8 mouse cellular contexts compared by ENCODE assay signal in genomic region chr8:84187065-84187755, GRCm38 (mm10). TPM values are rescaled to one million over a fixed set of nuclear protein-coding genes. Genes with fewer than 3 reads are reported as not detected.
DNase-seq lines count a peak whose midpoint lies in the region; ATAC-seq and TF ChIP-seq lines count a peak whose summit lies in the region.

No protein-coding gene starts in this region.

- peak overlapping the region; percentile 59 for H3K4me2 ChIP-seq in hindbrain, embryonic 14.5 days (replicated peaks)
- H3K4me2 ChIP-seq in liver, embryonic 11.5 days = peak overlapping the region; percentile 95
- peak overlapping the region; percentile 44 for H3K4me2 ChIP-seq in midbrain, postnatal 0 days (ENCODE audit: low read depth, low read length, poor library complexity, severe bottlenecking)

- H3K9ac ChIP-seq in hindbrain, embryonic 14.5 days = peak overlapping the region; percentile 32; the same call in 1 of the 2 replicates
- H3K9ac ChIP-seq in liver, embryonic 11.5 days (ENCODE audit: low read depth, low read length) = peak overlapping the region; percentile 60
- no peak overlapping the region; the same call in 1 of the 2 replicates for H3K9ac ChIP-seq in midbrain, postnatal 0 days (replicated peaks; ENCODE audit: low read length, poor library complexity, severe bottlenecking)

- no peak for ATAC-seq in hindbrain, embryonic 14.5 days (ENCODE audit: low FRiP score)
- peak; percentile 59 for ATAC-seq in liver, embryonic 11.5 days (replicated peaks; ENCODE audit: low FRiP score)
- no peak for ATAC-seq in midbrain, postnatal 0 days (ENCODE audit: low FRiP score)

- WGBS in forebrain, embryonic 10.5 days = 4% methylated on average over 21 of the region's 21 CpGs
- WGBS in hindbrain, embryonic 14.5 days = 5% methylated on average over 21 of the region's 21 CpGs
- 3% methylated on average over 21 of the region's 21 CpGs for WGBS in liver, embryonic 11.5 days
- WGBS in midbrain, postnatal 0 days = 4% methylated on average over 21 of the region's 21 CpGs

- peak overlapping the region; percentile 50 for H3K4me3 ChIP-seq in forebrain, embryonic 10.5 days
- H3K4me3 ChIP-seq in hindbrain, embryonic 14.5 days (replicated peaks; ENCODE audit: low read length) = peak overlapping the region; percentile 22; the same call in 1 of the 2 replicates
- H3K4me3 ChIP-seq in liver, embryonic 11.5 days (ENCODE audit: low read depth, low read length) = peak overlapping the region; percentile 53
- H3K4me3 ChIP-seq in midbrain, postnatal 0 days (ENCODE audit: low read depth, low read length) = peak overlapping the region; percentile 15; the same call in 1 of the 2 replicates

- H3K36me3 ChIP-seq in forebrain, embryonic 10.5 days (replicated peaks) = no peaks in the 10 kb centered on the region
- no peaks in the 10 kb centered on the region for H3K36me3 ChIP-seq in hindbrain, embryonic 14.5 days (replicated peaks; ENCODE audit: control insufficient read depth, insufficient read depth)
- H3K36me3 ChIP-seq in liver, embryonic 11.5 days (ENCODE audit: control insufficient read depth, insufficient read depth, low read length) = no peaks in the 10 kb centered on the region
- H3K36me3 ChIP-seq in midbrain, postnatal 0 days (ENCODE audit: insufficient read depth, low read length) = no peaks in the 10 kb centered on the region

- TF ChIP-seq CTCF in midbrain, postnatal 0 days (IDR thresholded peaks at IDR 0.05) = peak; percentile 73

- peak overlapping the region; percentile 51; the same call in 1 of the 2 replicates for H3K27ac ChIP-seq in forebrain, embryonic 10.5 days
- H3K27ac ChIP-seq in hindbrain, embryonic 14.5 days = no peak overlapping the region
- H3K27ac ChIP-seq in liver, embryonic 11.5 days (ENCODE audit: low read depth, low read length) = peak overlapping the region; percentile 32; the same call in 1 of the 2 replicates
- H3K27ac ChIP-seq in midbrain, postnatal 0 days (ENCODE audit: low read depth, low read length) = no peak overlapping the region

- intact Hi-C loops in heart, postnatal 25 days (cut with DNase I) = loop anchor here (1.0 to 10.0 kb wide), 5 partner anchors 22 to 170 kb away; partner anchors contain the start of genes Mri1 and Zswim4

- peaks cover 44% of the 10 kb centered on the region for H3K27me3 ChIP-seq in forebrain, embryonic 10.5 days (ENCODE audit: poor library complexity, severe bottlenecking)
- H3K27me3 ChIP-seq in hindbrain, embryonic 14.5 days (ENCODE audit: control insufficient read depth, insufficient read depth, low read length) = no peaks in the 10 kb centered on the region
- H3K27me3 ChIP-seq in liver, embryonic 11.5 days (replicated peaks; ENCODE audit: control insufficient read depth, insufficient read depth, low read length) = peaks cover 25% of the 10 kb centered on the region
- peaks cover 3% of the 10 kb centered on the region; the same call in 1 of the 2 replicates for H3K27me3 ChIP-seq in midbrain, postnatal 0 days (ENCODE audit: insufficient read depth, low read length)

- H3K4me1 ChIP-seq in forebrain, embryonic 10.5 days = peaks cover 50% of the 10 kb centered on the region
- H3K4me1 ChIP-seq in hindbrain, embryonic 14.5 days (replicated peaks; ENCODE audit: control insufficient read depth, insufficient read depth, low read length) = peaks cover 17% of the 10 kb centered on the region
- H3K4me1 ChIP-seq in liver, embryonic 11.5 days (replicated peaks; ENCODE audit: control insufficient read depth, insufficient read depth, low read length) = peaks cover 17% of the 10 kb centered on the region
- peaks cover 8% of the 10 kb centered on the region; the same call in 1 of the 2 replicates for H3K4me1 ChIP-seq in midbrain, postnatal 0 days (ENCODE audit: insufficient read depth, low read length)

- DNase-seq in heart, adult 11 months = peak; percentile 96
- no peak for DNase-seq in heart, postnatal 25 days (ENCODE audit: low spot score)
- peak; percentile 77 for DNase-seq in brain, adult 2 months (ENCODE audit: low read depth, low spot score)
- peak; percentile 76 for DNase-seq in forebrain, embryonic 10.5 days (ENCODE audit: extremely low spot score, low spot score)
- peak; percentile 47 for DNase-seq in hindbrain, embryonic 14.5 days (ENCODE audit: low spot score)
- peak; percentile 76 for DNase-seq in liver, embryonic 11.5 days (ENCODE audit: low spot score)
- peak; percentile 33 for DNase-seq in midbrain, postnatal 0 days (ENCODE audit: low spot score)
- DNase-seq in thymus, postnatal 0 days (ENCODE audit: low spot score) = peak; percentile 89

- no peaks in the 10 kb centered on the region for H3K9me3 ChIP-seq in forebrain, embryonic 10.5 days
- H3K9me3 ChIP-seq in hindbrain, embryonic 14.5 days (ENCODE audit: control insufficient read depth, low read length) = no peaks in the 10 kb centered on the region
- H3K9me3 ChIP-seq in liver, embryonic 11.5 days (ENCODE audit: control insufficient read depth, low read length) = no peaks in the 10 kb centered on the region
- no peaks in the 10 kb centered on the region for H3K9me3 ChIP-seq in midbrain, postnatal 0 days (ENCODE audit: low read length)

RNA-seq across cellular contexts. Expression of gene Nanos3, which starts 2.2 kb away (rescaled TPM):
- total RNA-seq in heart, postnatal 25 days (2021) = 1 to 10 TPM in 1 of 2 experiments, under 1 TPM in 1; 0.73 to 1.4 TPM
- 2.6 and 3.7 TPM in 2 replicates for polyA plus RNA-seq in forebrain, embryonic 10.5 days (2016; fragmentation: Nextera tagmentation; extraction: Ambion mirVana)
- 7.8 and 10.4 TPM in 2 replicates for polyA plus RNA-seq in hindbrain, embryonic 14.5 days (2014; fragmentation: Nextera tagmentation; extraction: Ambion mirVana)
- polyA plus RNA-seq in liver, embryonic 11.5 days (2014; fragmentation: Nextera tagmentation; extraction: Ambion mirVana) = 1.2 and 1.8 TPM in 2 replicates
- 0.27 and 4.6 TPM in 2 replicates for total RNA-seq in midbrain, postnatal 0 days (2014; rRNA removed)
- 14.0 and 15.3 TPM in 2 replicates for polyA plus RNA-seq in midbrain, postnatal 0 days (2015; fragmentation: Nextera tagmentation; extraction: Ambion mirVana)
- 5.3 and 6.2 TPM in 2 replicates for polyA plus RNA-seq in thymus, postnatal 0 days (2015; fragmentation: Nextera tagmentation; extraction: Ambion mirVana)

RNA-seq across cellular contexts. Expression of gene 4930432K21Rik, which starts 39.4 kb away (rescaled TPM):
- under 1 TPM; 0.10 to 0.28 TPM for total RNA-seq in heart, postnatal 25 days (2021)
- 1.9 and 2.4 TPM in 2 replicates for polyA plus RNA-seq in forebrain, embryonic 10.5 days (2016; fragmentation: Nextera tagmentation; extraction: Ambion mirVana)
- 1.4 TPM in 2 replicates for polyA plus RNA-seq in hindbrain, embryonic 14.5 days (2014; fragmentation: Nextera tagmentation; extraction: Ambion mirVana)
- 0.36 and 0.47 TPM in 2 replicates for polyA plus RNA-seq in liver, embryonic 11.5 days (2014; fragmentation: Nextera tagmentation; extraction: Ambion mirVana)
- total RNA-seq in midbrain, postnatal 0 days (2014; rRNA removed) = 5.6 and 5.7 TPM in 2 replicates
- polyA plus RNA-seq in midbrain, postnatal 0 days (2015; fragmentation: Nextera tagmentation; extraction: Ambion mirVana) = 2.2 and 2.4 TPM in 2 replicates
- 1.3 and 1.4 TPM in 2 replicates for polyA plus RNA-seq in thymus, postnatal 0 days (2015; fragmentation: Nextera tagmentation; extraction: Ambion mirVana)

RNA-seq across cellular contexts. Expression of gene Cc2d1a, which starts 39.5 kb away (rescaled TPM):
- 10 to 100 TPM; 10.3 to 11.8 TPM for total RNA-seq in heart, postnatal 25 days (2021)
- 17.3 and 20.8 TPM in 2 replicates for polyA plus RNA-seq in forebrain, embryonic 10.5 days (2016; fragmentation: Nextera tagmentation; extraction: Ambion mirVana)
- 30.4 and 33.3 TPM in 2 replicates for polyA plus RNA-seq in hindbrain, embryonic 14.5 days (2014; fragmentation: Nextera tagmentation; extraction: Ambion mirVana)
- 13.7 and 14.1 TPM in 2 replicates for polyA plus RNA-seq in liver, embryonic 11.5 days (2014; fragmentation: Nextera tagmentation; extraction: Ambion mirVana)
- total RNA-seq in midbrain, postnatal 0 days (2014; rRNA removed) = 86.1 and 101 TPM in 2 replicates
- 65.9 and 70.7 TPM in 2 replicates for polyA plus RNA-seq in midbrain, postnatal 0 days (2015; fragmentation: Nextera tagmentation; extraction: Ambion mirVana)
- 18.9 and 20.1 TPM in 2 replicates for polyA plus RNA-seq in thymus, postnatal 0 days (2015; fragmentation: Nextera tagmentation; extraction: Ambion mirVana)

RNA-seq across cellular contexts. Expression of gene Zswim4, which starts 49.6 kb away (rescaled TPM):
- total RNA-seq in heart, postnatal 25 days (2021) = 1 to 10 TPM; 8.2 to 8.8 TPM
- polyA plus RNA-seq in forebrain, embryonic 10.5 days (2016; fragmentation: Nextera tagmentation; extraction: Ambion mirVana) = 28.6 and 31.4 TPM in 2 replicates
- 20.0 and 20.6 TPM in 2 replicates for polyA plus RNA-seq in hindbrain, embryonic 14.5 days (2014; fragmentation: Nextera tagmentation; extraction: Ambion mirVana)
- 7.9 and 9.1 TPM in 2 replicates for polyA plus RNA-seq in liver, embryonic 11.5 days (2014; fragmentation: Nextera tagmentation; extraction: Ambion mirVana)
- total RNA-seq in midbrain, postnatal 0 days (2014; rRNA removed) = 37.7 and 41.8 TPM in 2 replicates
- 11.8 and 11.9 TPM in 2 replicates for polyA plus RNA-seq in midbrain, postnatal 0 days (2015; fragmentation: Nextera tagmentation; extraction: Ambion mirVana)
- 12.7 and 13.2 TPM in 2 replicates for polyA plus RNA-seq in thymus, postnatal 0 days (2015; fragmentation: Nextera tagmentation; extraction: Ambion mirVana)

Comparison
In these comparisons a context has a peak if more than half of its experiments do, and no peak if none do; other contexts are left out.
1. H3K27ac ChIP-seq: peak in forebrain, embryonic 10.5 days (single experiment) and liver, embryonic 11.5 days (single experiment); none in hindbrain, embryonic 14.5 days (single experiment) and midbrain, postnatal 0 days (single experiment).
2. H3K4me2 ChIP-seq: peak in every context shown above with its lines; median percentile 95 in liver, embryonic 11.5 days; 59 in hindbrain, embryonic 14.5 days; 44 in midbrain, postnatal 0 days.
3. Peak in every context shown above with its lines, with median percentiles within 50 percentile points of each other: H3K4me3 ChIP-seq.